Mouse (Mus musculus): ENCODE results near the gene Lyz2. TPM values are rescaled to one million over a fixed set of nuclear protein-coding genes. Genes with fewer than 3 reads are reported as not detected.

The Lyz2 gene
- 28.1 and 30.6 TPM in 2 replicates for polyA plus RNA-seq (2012; rRNA removed)

DNA sequence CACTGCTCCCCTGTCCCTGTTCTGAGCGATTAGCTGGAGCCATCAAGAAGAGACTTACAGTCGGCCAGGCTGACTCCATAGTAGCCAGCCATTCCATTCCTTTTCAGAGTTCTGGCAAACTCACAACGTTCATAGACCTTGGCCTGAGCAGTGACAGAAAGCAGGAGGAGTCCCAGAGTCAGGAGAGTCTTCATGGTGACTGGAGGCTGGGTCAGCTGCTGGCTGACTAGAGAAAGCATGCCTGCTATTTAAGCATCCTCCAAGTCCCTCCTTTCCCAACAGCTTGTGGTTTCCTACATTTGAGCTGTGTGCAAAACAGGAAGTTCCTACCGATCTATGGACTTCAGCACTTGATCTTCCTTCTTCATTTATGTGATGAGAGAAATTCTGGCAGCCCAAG lies at the start of gene Lyz2:
Lyz2 (minus strand) TSS at position 273 of the 400 bp plus-strand sequence.

GRCm38 (mm10) chr10:117292671-117293070 lies 10.6 kb upstream of the Lyz2 start, which contains the start of gene Lyz1:
TSS of gene Lyz1 (minus strand) at chr10:117292868.

DNA sequence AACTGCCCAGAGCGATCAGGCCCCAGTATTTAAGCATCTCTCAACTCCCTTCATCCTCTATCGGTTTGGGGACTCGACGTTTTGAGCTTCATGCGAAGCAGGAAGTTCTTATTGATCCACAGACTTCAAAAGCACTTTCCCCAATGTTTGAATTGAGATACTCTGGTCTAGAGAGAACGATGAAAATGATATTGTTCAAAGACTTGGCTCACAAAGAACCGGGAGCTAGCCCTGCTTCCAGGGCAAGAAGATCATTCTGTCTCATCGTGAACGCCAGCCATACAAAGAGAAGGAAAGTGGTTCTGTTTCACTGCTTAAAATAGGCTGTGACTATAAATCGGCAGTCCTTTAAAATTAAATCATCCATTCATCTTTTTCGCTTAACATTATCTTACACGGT lies 43.5 kb downstream of the Lyz2 start, which contains the start of gene 9530003J23Rik:
9530003J23Rik (minus strand) TSS at position 101 of the 400 bp plus-strand sequence.

Other genes starting within 250 kb of the Lyz2 start
- not detected in 2 replicates for gene Lrrc10, start 237.0 kb downstream of the Lyz2 start, polyA plus RNA-seq (2012; rRNA removed)
- 9.3 and 12.3 TPM in 2 replicates for gene Cct2, start 218.5 kb downstream of the Lyz2 start, polyA plus RNA-seq (2012; rRNA removed)
- gene Frs2, start 133.8 kb downstream of the Lyz2 start, polyA plus RNA-seq (2012; rRNA removed): 1.7 and 2.3 TPM in 2 replicates
- 10.9 and 14.0 TPM in 2 replicates for gene Yeats4, start 57.8 kb downstream of the Lyz2 start, polyA plus RNA-seq (2012; rRNA removed)
- gene 9530003J23Rik, start 43.6 kb downstream of the Lyz2 start, polyA plus RNA-seq (2012; rRNA removed): not detected in 2 replicates
- gene Lyz1, start 10.5 kb upstream of the Lyz2 start, polyA plus RNA-seq (2012; rRNA removed): 0.96 and 1.4 TPM in 2 replicates
- gene Cpsf6, start 97.7 kb upstream of the Lyz2 start, polyA plus RNA-seq (2012; rRNA removed): 16.3 and 19.8 TPM in 2 replicates